Mouse (Mus musculus): ENCODE data around the gene Olfr828. TPM values are rescaled to one million over a fixed set of nuclear protein-coding genes. Genes with fewer than 3 reads are reported as not detected.

Gene Olfr828
- not detected in 2 replicates for total RNA-seq (2017)

DNA sequence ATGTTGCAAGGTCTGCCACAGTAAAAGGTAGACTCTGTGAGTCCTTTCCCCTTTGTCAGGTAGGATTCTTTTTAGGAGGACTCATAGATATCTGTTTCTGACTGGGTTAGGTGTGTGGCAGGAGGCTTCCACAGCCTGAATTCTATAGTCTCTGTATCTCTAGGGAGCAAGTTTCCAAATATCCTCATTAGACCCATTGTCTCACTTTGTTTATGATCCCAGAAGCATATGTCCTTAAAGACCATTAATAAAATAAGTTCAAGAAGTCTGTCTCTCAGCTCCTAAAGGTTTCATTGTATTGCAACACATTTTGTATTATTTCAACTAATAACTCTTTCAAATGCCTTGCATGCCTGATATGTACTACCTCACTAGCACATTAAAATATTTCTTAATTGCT lies at the start of gene Olfr828:
Gene Olfr828 (minus strand): TSS at position 101 of the 400 bp plus-strand sequence.
- ATAC-seq (replicated peaks in 1 of 2; ENCODE audit: insufficient read depth in 1 of 2, low FRiP score in 2 of 2, low TSS enrichment in 1 of 2, low read depth in 1 of 2, poor library complexity in 2 of 2, severe bottlenecking in 2 of 2) = no peak

- no peak for ATAC-seq (replicated peaks in 1 of 2; ENCODE audit: insufficient read depth in 1 of 2, low FRiP score in 2 of 2, low TSS enrichment in 1 of 2, low read depth in 1 of 2, poor library complexity in 2 of 2, severe bottlenecking in 2 of 2)
Measured at GRCm38 (mm10) chr9:18854633-18855032, 35.3 kb upstream of the Olfr828 start, which contains the start of gene Olfr829. Gene Olfr829 (plus strand): TSS chr9:18854933.

- ATAC-seq (replicated peaks in 1 of 2; ENCODE audit: insufficient read depth in 1 of 2, low FRiP score in 2 of 2, low TSS enrichment in 1 of 2, low read depth in 1 of 2, poor library complexity in 2 of 2, severe bottlenecking in 2 of 2) = no peak
Measured at GRCm38 (mm10) chr9:18785316-18785715, 34.0 kb downstream of the Olfr828 start.

DNA sequence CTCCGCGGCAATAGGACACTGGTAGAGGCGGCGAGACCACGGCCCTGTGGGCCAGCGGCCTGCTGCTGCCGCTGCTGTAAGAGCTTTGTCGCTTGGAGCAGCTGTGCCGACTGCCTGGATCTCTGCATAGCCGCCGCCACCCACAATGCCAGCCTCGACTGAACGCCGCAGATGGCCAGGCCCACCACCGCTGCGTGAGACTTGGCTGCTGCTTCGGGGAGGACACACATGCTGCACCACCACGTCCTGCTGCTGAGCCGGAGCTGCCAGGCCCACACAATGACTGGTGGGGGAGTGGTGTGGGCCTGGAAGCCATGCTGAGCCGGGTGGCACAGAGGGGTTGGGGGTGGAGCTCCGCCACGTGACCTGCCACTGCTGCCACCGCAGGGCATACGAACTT lies 39.9 kb downstream of the Olfr828 start:
- ATAC-seq (replicated peaks in 1 of 2; ENCODE audit: insufficient read depth in 1 of 2, low FRiP score in 2 of 2, low TSS enrichment in 1 of 2, low read depth in 1 of 2, poor library complexity in 2 of 2, severe bottlenecking in 2 of 2) = no peak

DNA sequence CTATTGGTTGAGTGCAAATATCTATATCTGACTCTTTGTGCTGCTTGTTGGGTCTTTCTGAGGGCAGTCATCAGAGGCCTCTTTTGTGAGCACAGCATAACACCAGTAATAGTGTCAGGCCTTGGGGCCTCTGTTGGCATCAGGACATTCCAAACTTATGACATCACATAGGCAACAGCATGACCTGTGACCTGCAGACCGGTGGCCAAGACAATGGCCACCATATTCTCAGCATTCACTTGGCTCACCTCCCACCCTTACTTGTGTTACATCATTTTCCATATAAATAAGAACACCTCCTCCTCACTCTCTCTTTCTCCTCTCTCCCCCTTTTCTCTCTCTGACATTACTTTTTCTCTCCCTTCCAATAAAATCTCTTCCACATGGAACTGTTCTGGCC lies 40.3 kb downstream of the Olfr828 start:
- no peak for ATAC-seq (replicated peaks in 1 of 2; ENCODE audit: insufficient read depth in 1 of 2, low FRiP score in 2 of 2, low TSS enrichment in 1 of 2, low read depth in 1 of 2, poor library complexity in 2 of 2, severe bottlenecking in 2 of 2)

Other genes with a start within 250 kb of the Olfr828 start
- not detected in 2 replicates for gene Muc16, start 145.0 kb downstream of the Olfr828 start, total RNA-seq (2017)
- gene Olfr24, start 55.5 kb downstream of the Olfr828 start, total RNA-seq (2017) = not detected in 2 replicates
- gene Olfr829, start 35.4 kb upstream of the Olfr828 start, total RNA-seq (2017) = not detected in 2 replicates
- gene Olfr830, start 55.2 kb upstream of the Olfr828 start, total RNA-seq (2017) = not detected in 2 replicates
- gene Olfr832, start 117.6 kb upstream of the Olfr828 start, total RNA-seq (2017) = not detected in 2 replicates
- not detected in 2 replicates for gene Olfr834, start 168.5 kb upstream of the Olfr828 start, total RNA-seq (2017)
- not detected in 2 replicates for gene Olfr835, start 213.2 kb upstream of the Olfr828 start, total RNA-seq (2017)